Mouse (Mus musculus): ENCODE measurements at regions not wholly inside any gene's neighbourhood (a gene's known extent, or its start where the extent isn't known, plus 50 kb on each side); places are given as distances from the start of the nearest gene placed in this dataset.
"Not testable (repeated sequence)": the region's sequence is repeated elsewhere in the genome, so short reads cannot be mapped to it uniquely, and the experiment has no call there.

DNA sequence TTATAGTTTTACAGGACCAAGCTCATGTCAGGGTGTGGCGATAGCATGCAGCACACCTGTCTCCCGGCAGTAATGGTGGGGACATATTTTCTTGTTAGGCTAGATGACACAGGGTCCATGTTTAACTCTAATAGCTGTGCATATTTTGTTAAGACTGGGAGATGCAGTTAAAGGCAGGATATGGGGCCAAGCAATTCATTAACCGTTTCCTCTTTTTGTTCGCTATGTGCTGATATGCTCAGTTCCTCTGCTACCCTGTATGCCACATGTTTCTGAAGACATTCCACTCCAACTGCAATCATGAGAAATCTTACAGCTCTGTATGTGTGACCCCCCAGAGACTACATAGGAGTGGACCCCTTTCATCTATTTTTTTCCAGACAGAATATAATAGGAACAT, 104.0 kb upstream of the Stt3b start:
- DNase-seq (ENCODE audit: low read depth, low spot score): no peak

DNA sequence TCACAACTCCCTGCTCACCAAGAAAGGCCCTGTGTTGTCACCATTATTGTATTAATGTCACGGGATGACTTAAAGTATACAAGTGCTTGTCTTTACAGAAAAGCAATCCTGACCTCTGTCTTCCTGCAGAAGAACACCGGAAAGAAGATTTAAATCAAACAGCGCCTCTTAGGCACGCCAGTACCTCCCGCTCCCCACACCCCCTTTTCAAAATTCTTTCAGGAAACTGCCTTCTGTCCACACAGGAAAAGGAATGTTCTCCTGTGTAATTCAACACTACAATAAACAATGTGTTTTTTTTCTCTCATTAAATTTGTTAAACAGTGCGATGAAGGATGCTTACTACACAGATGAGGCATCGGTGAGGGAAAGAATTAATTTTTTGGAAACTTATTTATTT, 112.6 kb upstream of the Stt3b start:
- DNase-seq (ENCODE audit: low read depth, low spot score): no peak

DNA sequence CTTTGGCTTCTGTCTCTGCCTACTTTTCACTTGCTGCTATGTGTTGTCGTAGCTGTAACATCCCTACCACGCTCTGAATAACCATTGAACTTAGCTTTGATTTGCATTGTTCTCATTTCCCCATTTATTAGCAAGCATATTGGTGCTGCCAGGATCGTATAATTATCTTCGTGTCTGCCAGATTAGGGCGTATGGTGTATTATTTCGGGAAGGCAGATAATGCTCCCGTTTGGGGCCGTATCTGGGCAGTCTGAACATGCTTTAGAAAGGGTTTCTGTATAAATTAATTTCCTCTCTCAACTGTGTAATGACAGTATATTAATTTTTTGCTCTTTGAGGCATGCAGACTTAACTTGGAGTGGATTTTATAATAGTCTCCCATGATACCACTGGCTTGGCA, 116.5 kb upstream of the Stt3b start:
- DNase-seq (ENCODE audit: low read depth, low spot score): peak; percentile 22

DNA sequence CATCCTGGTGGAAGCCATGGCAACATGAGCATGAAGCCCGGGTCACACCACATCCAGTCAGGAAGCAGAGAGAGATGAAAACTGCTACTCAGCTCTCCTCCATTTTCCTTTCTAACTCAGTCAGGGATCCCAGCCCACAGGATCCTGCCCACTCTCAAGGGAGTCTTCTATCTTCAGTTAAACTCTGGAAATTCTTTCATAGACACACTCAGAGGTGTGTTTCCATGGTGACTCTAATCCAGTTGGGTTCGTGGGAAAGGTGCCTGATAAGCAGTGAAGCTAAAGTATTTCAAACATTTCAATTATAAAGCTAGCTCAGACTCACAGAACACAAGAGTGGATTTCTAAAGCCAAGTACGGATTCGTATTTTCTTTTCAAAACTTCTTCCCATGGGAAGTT, 120.0 kb upstream of the Stt3b start:
- DNase-seq (ENCODE audit: low read depth, low spot score): peak; percentile 41

DNA sequence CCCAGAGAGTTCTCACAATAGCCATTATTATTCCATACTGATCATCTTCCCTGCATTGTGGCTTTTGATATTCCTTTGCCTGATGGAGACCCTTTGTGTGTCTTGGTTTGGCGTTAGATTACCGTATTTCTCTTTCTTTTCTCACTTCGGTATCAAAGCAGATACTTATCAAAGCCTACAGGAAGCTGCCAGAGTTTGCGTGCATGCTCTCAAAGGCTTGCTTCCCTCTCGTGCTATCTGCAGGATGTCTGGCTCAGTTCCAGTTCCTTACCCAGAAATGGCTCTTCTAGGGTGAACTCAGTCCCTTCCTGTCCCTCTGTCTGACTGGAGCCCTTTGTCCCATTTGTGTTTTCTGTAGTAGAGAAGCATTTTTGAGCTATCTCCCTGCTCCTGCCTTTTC, 124.5 kb upstream of the Stt3b start:
- DNase-seq (ENCODE audit: low read depth, low spot score): no peak

DNA sequence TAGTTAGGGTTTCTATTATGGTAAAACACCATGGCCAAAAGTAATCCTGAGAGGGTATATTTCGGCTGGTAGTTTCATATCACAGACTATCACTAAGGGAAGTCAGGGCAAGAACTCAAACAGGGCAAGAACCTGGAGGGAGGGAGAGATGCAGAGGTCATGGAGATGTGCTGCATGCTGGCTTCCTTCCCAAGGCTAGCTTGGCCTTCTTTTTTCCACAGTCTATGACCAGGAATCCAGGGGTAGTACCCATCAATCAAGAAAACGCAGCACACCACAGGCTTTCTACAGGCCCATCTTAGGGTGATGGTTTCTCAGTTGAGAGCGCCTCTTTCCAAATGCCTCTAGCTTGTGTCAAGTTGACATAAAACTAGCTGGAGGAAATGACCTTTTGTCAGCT, 126.1 kb upstream of the Stt3b start:
- no peak for DNase-seq (ENCODE audit: low read depth, low spot score)

DNA sequence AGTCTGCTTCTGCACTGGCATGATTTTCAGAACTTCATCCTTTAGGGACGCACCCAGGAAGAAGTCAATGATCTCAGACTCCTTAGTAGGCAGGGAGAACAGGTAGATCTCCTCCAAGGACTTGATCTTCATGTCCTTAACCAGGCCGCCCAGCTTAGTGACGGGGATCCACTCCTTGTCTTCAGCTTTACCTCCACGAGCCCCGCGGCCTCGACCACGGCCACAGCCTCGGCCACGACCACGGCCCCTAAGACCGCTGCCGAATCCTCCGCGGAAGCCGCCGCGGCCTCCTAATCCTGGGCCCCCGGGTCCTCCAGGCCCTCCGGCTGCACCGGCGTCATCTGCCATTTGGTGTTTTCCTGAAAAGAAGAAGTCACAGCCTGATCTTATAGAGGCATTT, 128.0 kb upstream of the Stt3b start:
- DNase-seq (ENCODE audit: low read depth, low spot score): not testable (repeated sequence)

DNA sequence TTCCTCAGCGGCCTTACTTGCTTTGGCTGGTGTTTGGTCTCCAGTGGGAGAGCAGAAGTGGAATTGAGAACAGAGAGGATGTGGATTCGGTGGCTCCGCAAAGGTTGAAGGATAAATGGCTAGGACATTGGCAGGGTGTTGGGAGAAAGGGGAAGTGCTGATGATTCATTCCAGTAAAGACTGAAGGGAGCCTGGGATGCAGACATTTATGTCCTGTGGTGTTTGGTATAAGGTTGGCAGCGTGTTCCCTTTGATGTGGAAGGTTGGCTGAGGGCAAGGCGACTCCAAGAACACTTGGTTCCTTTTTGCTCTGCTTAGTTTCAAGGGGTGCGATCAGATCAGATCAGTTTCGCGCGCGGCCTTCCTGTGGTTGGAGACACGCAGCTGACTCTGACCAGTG, 136.5 kb upstream of the Stt3b start:
- DNase-seq (ENCODE audit: low read depth, low spot score): no peak

DNA sequence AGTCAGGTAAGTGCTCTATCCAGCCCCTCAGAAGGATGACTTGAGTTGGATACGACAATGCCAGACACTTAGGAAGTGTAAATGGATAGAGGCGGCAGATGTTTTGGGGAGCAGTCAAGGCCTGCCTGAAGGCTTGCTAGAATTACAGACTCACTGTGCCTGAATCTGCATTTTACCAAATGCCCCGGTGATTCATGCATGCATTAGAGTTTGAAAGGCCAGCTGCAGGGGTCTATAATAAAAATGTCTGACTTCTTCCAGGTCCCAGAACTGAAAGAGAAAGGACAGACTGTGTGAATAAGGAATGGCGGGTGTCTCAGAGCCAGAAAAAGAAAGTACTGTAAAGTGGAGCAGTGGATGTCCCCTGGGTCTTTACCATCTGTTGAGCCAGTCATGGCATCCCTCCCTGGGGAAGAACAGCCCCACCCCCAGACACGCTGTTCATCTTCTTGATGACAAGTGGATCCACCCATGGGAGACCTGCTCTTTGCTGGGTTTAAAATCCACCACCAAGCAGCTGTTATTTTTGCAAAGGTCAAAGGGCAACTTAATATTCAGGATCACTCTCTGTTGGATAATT, 140.6 kb upstream of the Stt3b start:
- no peak for DNase-seq (ENCODE audit: low read depth, low spot score)

DNA sequence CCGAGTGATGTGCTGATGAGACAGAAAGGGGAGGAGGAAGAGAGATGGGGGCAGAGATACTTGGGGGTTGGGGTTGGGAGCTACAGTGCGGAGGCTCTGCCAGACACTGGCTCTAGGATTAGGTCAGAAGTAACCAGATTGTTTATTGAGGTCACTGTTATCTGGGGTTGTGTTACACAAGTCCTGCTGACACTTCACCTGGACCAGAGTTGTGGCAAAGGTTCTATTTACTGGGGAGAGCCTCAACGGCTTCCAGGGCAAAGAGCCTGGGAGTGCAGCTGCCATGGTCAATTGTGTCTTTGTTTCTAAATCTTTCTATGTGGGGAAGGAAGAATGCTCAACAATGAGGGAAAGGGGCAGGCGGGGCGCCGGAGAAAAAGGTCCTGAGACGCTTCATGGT, 144.6 kb upstream of the Stt3b start:
- no peak for DNase-seq (ENCODE audit: low read depth, low spot score)

DNA sequence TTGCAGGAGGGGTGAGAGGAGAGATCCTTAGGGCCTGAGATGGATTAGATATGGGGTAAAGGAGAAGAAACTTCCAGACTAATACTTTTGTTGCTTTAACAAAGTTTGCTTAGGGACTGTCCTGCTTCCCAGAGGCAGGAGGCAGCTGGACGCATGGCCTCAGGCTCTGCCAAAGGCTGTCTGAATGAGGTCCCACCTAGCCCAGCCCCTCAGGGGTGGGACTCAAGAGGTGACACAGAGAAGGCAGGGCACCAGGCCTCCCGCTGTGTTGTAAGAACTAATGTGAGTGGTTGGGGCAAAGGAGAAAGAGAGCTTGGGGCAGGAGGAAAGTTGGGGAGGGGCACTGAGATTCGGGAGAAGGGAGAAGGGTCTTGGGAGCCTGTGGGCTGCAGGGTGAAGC, 145.9 kb upstream of the Stt3b start:
- no peak for DNase-seq (ENCODE audit: low read depth, low spot score)

DNA sequence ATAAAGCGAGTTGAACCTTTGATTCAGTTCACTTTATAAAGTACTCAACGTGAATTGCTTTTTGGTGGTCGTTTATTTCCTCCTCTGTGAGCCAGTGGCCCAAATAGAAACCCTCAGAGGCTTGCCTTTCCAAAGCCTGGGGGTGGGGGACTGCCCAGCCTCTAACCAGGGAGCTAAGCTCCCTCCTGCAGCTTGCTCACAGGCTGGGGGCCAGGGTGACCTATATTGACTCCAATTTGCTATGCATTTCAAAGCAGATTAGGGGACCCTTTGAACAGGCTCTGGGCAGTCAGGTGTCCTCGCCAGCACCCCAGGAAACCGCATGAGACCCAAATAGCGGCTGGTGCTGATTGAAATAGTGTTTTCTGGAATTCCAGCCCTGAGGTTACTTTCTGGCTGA, 146.4 kb upstream of the Stt3b start:
- no peak for DNase-seq (ENCODE audit: low read depth, low spot score)

DNA sequence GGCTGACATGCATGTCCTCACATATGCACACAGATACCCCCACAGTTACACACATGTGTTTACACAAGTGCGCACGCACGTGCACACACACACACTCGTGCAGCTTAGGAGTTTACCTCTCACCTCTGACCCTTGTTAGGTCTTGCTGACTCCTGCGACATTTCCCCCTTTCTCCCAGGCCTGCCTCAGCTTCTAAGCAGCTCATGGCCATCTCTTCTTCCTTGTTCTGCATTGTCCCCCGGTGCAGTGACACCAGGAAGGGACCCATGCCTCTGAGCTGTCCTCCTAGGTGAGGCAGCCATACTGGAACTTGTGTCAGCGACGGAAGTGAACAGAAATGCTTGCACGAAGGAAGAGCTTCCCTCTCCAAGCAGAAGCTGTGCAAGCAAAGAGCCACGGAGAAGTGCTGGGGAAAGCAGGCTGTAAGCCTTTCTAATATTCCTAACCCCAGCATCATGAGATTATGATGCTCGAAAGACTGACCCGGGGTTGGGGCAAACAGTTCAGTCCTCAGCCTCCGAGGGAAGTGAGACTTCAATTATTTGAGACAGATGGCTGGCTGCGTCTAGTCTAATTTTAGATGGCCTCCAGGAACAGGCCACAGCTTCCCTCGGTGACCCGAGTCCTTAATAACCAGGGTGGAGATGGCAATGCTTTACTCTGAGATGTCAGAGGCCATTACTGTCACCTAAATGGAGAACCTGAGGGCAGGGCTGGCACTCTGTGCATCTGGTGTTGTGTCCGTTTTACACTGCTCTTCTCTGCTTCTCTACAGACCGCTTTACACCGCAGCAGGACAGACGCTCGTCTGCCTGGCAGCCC, 147.9 kb upstream of the Stt3b start:
- no peak for DNase-seq (ENCODE audit: low read depth, low spot score)

DNA sequence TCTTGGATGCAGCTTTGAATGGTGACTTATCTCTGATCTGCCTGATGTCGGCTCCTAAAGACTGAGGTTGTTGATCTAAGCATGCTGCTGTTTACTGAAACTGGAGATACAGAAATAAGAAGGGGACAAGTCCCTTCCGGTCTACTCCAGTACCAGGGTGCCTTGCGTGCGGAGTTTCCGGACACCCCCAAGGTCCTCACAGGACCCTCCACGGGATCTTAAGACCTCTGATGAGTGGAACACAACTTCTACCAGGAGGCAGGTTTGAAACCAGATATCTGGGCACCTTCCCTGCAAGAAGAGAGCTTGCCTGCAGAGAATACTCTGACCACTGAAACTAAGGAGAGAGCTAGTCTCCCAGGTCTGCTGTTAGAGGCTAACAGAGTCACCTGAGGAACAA, 148.9 kb upstream of the Stt3b start:
- not testable (repeated sequence) for DNase-seq (ENCODE audit: low read depth, low spot score)

DNA sequence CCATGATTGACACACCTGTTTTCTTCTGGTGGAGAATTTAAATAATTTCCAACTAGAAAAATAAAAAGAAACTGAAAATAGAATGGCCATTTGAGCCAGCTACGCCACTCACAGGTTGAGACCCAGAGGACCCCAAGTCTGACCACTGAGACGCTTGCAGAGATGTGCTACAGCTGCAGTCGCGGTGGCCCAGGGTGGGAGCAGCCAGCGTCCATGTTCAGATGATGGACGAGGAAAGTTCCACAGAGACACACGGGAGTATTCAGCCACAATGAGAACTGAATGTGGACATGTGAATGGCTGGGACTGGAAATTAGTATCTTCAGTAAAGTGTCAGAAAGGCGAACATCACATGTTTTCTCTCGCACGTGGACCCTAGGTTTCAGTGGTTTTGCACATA, 155.1 kb upstream of the Stt3b start:
- no peak for DNase-seq (ENCODE audit: low read depth, low spot score)

DNA sequence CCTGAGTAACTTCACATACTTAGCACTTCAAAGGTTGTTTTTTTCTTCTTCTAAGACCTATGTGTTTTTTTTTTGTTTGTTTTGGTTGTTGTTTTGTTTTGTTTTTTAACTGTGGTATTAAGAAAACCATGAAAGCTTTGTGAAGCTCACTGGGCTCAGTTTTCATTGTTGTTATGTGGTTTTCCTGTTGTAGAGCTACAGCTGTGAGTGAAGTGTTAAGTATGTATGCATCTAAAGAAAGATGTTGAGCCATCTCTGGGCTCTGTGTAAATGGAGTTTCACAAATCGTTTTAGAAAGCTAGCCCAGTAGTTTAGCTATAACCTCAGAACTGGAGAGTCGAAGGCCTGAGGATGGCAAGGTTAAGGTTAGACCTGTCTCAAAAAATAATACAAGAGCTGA, 158.4 kb upstream of the Stt3b start:
- DNase-seq (ENCODE audit: low read depth, low spot score): no peak

DNA sequence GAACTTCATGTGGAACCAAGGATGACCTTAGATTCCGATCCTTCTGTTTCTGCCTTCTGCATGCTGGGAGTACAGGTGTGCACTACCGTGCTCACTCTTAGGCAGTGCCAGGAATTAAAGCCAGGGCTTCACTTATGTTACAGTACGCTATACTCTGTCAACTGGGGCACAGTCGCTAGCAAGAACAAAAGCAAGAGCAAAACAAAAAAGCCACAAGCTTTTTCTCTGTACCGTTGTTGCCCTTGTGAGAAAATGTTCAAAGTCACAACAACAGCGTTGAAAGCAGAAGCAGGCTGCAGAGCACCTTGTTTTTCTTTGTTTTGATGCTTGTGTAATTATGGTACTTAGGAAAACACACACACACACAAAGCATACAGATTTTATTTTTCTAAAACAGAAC, 161.4 kb upstream of the Stt3b start:
- no peak for DNase-seq (ENCODE audit: low read depth, low spot score)

DNA sequence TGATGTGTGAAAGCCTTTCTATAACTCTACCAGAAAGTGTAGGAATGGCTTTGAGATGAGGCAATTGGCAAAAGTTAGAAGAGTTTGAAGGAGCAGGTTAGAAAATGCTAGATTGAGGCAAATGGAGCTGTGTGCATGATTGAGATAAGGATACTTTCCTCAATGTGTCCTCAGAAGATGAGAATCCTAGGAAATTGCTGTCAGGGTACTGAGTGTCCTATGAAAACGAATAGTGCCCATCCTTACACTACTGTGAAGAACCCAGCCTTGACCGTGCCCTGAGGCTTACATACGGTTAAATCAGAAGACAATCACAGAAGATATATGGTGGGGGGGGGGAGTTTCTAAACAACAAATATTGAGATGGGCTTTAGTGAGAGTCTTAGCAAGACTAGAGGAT, 162.8 kb upstream of the Stt3b start:
- no peak for DNase-seq (ENCODE audit: low read depth, low spot score)

DNA sequence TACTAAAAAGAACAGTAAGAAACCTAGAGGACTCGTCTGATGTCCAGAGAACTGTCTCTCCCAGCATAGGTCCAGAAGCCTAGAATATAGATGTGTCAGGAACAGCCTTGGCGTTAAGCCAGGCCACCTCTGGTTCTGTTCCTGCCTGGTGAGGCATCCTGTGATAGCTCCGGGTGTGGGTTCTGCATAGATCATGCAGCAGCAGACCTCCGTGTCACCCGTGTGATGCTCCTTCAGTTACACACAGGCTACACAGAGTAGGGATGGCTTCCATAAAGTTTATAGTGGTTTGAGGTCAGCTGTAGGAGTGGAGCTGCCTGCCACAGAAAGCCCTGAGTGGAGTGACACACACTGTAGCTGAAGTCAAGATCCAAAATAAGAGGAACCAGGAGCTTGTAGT, 163.6 kb upstream of the Stt3b start:
- DNase-seq (ENCODE audit: low read depth, low spot score): no peak

DNA sequence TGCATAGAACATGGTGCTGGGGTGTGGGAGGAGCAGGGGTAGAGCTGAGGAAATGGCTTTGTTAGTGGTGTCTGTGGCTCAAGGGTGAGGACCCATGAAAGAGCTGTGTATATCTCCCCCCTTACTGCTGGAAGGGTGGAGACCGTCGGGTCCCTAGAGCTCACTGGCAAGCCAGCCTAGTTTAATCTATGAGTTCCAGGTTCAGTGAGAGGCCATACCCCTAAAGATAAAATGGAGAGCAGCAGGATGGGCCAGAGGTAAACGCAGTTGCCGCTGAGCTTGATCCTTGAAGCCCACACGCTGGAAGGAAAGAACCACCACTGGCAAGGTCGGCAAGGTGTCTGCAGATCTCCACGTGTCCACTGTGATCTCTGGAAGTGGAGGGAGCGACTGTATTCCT, 164.1 kb upstream of the Stt3b start:
- DNase-seq (ENCODE audit: low read depth, low spot score): no peak

DNA sequence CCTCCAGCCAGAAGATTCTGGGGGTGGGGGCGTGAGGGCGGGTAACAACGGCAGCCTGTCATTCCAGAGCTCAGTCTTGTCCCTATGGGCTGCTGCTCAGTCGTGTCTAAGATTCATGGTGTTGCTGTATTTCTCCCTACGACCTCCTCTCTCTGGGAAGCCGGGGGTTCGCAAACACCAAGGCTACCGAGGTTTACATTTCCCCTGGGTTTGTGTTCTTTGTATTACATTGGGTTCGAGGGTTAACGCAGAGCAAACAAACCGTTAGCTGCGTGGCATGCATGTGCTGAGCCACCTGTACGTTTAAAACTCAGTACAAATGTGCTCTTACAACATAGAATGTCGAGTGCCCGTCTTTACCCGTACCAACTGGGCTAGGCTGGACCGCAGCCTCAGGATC, 166.0 kb upstream of the Stt3b start:
- no peak for DNase-seq (ENCODE audit: low read depth, low spot score)

DNA sequence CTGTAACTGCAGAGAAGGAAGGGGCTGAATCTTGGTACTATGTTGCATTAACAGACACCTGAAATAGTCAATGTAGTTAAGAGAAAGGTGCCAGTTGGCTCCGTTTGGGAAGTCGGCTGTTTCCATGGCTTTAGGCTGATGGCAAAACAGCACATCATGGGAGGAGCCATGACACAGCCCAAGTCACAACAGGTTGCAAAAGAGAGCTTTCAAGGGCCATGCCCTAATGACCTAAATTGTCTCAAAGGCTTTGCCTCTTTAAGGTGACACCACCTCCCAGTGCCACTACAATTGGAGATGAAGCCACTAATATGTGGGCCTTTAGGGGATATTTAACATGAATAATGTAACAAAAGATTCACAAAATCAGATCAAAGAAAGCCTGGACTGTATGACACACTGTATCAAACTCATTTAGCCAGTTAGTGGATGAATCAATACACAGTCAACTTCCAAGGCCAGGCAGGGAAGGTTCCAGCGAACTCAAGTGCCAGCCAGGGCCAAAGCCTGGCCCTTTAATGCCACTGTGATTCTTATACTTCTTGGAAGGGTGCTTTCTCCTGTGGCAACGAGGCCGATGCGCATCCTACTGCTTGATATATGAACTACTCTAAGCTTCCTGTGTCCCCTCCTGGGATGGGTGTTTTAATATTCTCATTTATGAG, 167.5 kb upstream of the Stt3b start:
- DNase-seq (ENCODE audit: low read depth, low spot score): no peak

DNA sequence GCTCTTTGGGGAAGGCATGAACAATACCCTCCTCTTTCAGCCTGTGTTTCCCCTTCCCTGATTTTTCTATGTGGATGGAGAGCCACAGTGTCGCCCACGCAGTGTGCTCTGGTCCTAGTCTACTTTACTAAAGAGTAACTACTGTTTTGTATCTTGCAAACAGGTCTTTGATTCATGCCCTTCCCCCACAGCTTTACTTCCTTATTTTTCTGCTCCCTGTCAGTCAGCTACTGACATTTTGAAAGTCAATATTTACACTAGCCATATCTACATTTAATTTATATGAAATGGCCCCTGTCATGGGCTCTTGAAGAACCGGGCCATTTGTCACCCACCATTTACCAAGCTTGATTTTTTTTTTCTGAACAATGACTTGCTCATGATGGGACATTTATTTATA, 168.7 kb upstream of the Stt3b start:
- no peak for DNase-seq (ENCODE audit: low read depth, low spot score)

All from telencephalon, adult 2 months (tissue).